Mouse (Mus musculus) yolk sac, embryonic 10.5 days (tissue): ENCODE measurements around the gene Kcnj10.

Experiments
- DNase-seq: peaks from one replicate; pipeline ENCODE4 v3.0.0-alpha.2; 2017; ENCODE audit warnings: low spot score

Kcnj10 gene

DNA sequence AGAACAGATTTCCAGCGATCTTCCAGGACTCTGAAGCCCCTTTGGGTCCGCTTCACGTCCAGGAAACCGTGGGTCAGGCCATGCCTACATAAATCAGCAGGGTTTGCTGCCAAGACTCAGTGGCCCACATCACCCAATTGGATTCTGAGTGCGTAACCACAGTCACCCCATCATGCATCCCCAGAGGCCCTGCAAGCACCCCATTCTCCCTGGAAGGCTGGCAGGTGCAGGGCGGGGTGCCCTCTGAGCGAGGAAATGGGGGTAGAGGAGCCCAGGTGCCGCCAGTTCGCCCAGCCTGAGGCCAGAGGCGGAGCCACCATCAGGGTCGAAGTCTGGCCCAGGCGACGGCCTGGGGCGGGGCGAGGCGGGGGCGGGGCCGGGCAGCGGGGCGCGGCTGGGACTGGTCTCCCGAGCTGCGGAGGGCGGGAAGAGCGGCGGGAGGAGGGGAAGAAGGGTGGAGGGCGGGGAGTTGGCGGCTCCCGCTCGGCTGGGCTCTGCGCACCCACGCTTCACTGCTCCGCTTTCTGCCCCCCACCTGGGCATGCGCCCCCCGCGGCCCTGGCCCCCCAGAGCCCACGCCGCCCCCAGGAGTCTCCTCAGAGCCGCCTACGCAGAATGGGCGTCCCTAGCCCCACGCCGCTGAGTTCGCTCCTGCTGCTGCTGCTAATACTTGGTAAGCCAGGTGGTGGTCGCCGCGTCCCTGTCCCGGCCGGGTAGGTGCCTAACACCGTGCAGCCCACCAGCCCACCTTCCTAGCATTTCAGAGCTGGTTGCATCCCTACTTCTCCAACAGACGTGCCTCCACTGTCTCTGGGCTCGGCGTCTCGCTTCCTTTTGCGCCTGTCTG, 28.9 kb upstream of the Kcnj10 start:
- DNase-seq = peak; percentile 95

DNA sequence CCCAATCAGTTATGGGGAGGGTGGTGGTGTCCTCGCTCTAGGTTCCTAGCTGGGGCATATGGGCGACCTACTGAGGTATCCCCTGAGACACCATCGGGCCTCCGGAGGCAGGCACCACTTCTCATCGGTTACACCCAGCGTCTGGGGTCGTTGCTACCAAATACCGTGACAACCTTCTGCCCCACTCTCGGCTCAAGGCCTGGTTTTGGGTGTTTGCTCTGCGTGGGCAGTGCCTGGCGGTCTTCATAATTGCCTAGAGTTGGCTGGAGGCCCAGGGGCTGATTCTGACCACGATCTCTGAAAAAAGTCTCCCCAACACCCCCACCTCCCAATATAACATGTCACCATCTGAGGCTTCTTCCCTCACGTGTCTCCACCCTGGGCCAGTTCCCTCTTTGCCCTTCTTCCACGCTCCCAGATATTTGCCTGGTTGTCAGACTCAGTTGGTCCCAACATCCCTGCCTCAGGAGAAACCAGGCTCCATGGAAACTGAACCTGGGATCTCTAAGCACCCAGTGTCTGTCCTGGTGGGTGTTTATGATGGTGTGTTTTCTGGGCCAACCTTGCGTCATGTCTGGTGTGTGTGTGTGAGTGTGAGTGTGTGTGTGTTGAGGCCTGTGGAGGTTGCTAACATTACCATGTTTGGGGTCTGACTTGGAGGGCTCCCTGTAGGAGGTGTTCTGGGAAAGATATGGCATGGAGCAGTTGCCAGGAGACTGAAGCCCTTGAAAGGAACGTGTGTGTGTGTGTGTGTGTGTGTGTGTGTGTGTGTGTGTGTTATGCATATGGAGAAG, 28.0 kb upstream of the Kcnj10 start:
- DNase-seq = no peak

- no peak for DNase-seq
These were observed 27.2 kb upstream of the Kcnj10 start for GRCm38 (mm10) chr1:172313613-172314411.

- DNase-seq = no peak
These were observed 26.1 kb upstream of the Kcnj10 start for GRCm38 (mm10) chr1:172314911-172315310.

- no peak for DNase-seq
These were observed 23.6 kb upstream of the Kcnj10 start for GRCm38 (mm10) chr1:172317431-172317830.

DNA sequence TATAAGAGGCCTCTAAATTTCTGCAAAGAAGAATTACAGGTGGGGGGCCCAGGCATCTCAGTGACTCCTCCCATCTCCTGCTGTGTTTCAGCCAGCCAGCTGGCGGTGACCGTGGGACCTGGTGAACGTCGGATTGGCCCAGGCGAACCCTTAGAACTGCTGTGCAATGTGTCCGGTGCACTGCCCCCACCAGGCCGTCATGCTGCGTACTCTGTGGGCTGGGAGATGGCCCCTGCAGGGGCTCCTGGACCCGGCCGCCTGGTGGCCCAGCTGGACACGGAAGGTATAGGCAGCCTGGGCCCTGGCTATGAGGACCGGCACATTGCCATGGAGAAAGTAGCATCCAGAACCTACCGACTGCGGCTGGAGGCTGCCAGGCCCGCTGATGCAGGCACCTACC, 23.1 kb upstream of the Kcnj10 start:
- no peak for DNase-seq

- DNase-seq = no peak
These were observed 22.5 kb upstream of the Kcnj10 start for GRCm38 (mm10) chr1:172318424-172319035.

DNA sequence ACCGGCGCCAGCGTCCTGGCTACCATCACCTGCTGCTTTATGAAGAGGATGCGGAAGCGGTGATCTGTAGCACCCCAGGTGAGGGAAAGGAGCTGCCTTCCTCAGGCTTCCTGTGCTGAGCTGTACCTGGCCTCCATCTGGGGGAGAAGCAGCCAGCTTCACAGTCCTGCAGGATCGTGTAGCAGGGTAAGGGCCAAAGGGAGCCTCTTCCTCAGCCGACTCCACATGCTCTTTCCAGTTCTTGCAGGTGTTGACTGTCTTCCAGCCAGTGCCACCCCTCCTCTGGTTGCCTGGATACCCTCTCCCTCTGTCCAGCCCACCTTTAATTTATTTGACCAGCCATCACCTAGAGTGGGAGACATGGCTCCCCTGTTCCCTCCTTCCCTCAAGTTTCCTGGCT, 21.7 kb upstream of the Kcnj10 start:
- no peak for DNase-seq

DNA sequence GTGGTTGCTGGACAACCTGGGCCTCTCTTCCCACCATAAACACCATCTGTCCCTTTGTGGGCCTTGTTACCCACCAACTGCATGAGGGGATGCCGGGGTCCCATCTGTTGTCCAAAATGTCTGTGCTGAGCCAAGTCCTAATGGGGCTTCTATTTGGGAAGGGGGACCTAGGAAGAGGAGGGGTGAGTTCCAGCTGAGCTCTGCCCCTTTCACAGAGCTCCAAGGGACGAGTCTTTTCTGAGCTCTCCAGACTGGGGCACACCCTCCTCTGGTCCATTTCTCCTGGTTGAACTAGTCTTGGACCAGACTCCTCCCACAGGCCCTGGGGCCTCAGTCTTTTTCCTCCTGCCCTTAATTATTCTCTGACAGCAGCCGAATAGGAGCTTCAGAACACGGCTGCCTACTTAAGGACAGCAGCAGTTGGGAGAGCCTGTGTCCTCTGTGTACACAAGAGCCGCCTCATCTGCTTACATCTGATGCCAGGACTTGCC, 21.0 kb upstream of the Kcnj10 start:
- DNase-seq = no peak

GRCm38 (mm10) chr1:172322725-172323124, 18.3 kb upstream of the Kcnj10 start:
- no peak for DNase-seq

DNA sequence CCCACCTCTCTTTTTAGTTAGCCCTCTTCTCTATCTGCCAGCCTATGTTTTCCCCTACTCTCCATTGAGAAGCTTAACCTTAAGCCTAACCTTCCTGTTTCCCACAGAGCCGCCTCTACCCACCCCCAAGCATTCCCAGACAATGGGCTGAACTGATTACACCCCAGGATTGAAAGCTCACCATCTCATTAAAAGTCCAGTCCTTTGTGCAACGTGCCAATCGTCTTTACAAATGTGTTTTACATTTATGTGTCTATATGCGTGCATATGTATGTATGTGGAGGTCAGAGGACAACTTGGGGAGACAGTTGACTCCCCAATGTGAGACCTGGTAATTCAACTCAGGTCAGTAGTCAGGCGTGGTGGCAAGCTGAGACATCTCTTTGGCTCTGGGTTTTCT, 17.7 kb upstream of the Kcnj10 start:
- DNase-seq = no peak

GRCm38 (mm10) chr1:172323801-172324359, 17.1 kb upstream of the Kcnj10 start:
- DNase-seq = no peak

DNA sequence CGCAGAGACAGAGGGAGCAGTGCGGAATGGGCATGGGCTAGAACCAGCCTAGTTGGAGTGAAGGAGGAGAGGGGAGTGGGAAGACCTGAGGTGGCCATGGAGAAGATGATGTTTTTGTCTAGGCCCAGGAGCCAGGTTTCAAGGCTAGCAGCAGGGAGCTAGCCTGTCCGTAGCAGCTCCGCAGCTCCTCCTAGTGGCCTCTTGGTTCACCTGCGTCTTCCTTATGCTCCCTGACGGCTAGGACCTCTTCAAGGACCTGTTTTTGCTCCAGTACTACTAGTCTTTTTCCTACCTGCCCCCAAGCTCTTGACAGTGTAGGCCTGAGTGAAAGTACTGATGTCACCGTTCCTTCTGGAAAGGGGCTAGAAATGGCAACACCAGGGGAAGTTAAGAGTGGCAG, 16.3 kb upstream of the Kcnj10 start:
- DNase-seq = peak; percentile 36

DNA sequence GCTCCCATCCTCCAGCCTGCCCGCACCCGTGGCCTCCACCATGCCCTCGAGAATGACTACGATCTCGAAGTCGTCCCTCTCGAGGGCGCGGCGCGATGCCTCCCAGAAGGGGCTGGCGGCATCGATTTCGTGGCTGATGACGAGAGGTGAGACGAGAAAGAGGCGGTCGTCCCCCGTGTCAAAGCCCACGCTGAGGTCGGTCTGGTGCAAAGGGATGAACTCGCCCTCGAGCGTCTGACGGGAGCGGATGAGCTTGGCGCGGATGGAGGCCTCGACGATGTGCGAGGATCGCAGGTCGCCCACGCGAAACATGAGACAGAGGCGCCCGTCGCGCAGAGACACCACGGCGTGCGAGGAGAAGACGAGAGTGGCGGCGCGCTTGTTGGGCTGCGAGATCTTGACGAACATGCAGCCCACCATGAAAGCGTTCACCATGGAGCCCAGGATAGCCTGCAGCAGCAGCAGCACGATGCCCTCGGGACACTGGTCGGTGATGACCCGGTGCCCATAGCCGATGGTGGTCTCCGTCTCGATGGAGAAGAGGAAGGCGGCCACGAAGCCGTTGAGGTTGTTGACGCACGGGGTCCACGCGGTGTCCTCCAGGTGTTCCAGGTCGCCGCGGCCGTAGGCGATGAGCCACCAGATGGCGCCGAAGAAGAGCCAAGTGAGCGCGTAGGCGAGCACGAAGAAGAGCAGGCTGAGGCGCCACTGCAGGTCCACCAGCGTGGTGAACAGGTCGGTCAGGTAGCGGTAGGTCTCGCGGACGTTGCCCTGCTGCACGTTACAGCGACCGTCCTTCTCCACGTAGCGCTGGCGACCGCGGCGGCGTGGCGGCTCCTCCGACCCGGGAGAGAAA, 15.1 kb upstream of the Kcnj10 start:
- DNase-seq = peak; percentile 63

DNA sequence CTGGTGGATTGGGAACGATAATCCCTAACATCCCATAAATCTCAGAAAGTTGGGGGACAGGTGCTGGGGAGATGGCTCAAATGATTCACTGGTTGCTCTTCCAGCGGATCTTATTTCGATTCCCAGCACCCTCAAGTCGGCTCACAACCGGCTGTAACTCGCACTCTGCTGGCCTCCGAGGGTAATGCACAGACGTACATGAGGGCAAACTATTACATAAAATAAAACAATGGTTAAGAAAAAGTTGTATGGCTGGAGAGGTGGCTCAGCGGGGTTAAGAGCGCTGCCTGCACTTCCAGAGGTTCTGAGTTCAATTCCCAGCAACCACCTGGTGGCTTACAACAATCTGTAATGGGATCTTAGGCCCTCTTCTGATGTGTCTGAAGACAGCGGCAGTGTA, 14.3 kb upstream of the Kcnj10 start:
- DNase-seq = no peak

DNA sequence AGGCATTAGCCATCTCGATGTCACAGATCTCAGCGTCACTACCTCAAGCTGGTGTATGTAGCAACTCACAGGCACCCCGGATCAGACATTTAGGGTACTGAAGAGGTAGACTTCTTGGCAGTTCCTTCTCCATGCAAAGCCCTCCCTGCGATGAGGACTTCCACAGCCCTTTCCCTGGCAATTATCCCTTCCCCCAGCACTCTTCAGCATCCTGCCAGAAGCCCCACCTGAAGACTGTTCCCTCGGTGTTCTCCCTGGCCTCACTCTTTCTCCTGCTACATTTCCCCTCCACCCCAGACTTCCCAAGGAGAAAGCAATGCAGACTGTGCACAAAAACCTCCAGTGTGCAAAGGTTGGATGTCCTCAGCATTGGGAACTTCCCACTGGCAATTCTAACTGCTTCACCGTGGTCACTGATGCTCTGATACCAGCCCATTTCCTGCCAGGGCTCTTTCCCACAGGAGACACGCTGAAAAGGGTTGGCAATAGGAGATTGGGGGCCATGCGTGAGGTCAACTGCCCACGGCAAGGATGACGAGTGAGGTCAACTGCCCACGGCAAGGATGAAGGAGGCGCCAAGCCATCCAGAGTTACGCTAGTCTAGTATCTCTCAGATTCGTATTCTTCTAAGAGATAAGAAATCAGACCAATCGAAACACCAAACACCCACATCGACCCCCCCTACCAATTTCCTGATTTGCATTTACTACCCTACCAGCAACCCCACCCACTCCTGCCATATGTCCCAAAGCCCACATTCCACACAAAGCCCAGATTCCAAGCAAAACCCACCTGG, 13.6 kb upstream of the Kcnj10 start:
- DNase-seq = no peak

GRCm38 (mm10) chr1:172328041-172328440, 13.0 kb upstream of the Kcnj10 start:
- DNase-seq = no peak

GRCm38 (mm10) chr1:172328461-172328860, 12.5 kb upstream of the Kcnj10 start:
- no peak for DNase-seq

- no peak for DNase-seq
These were observed 11.9 kb upstream of the Kcnj10 start, which contains the start of gene Kcnj9 for GRCm38 (mm10) chr1:172329131-172329530. Kcnj9 (minus strand) TSS chr1:172329318.

GRCm38 (mm10) chr1:172329616-172330015, 11.4 kb upstream of the Kcnj10 start:
- no peak for DNase-seq
